Mouse (Mus musculus): ENCODE data around the gene Gm42957.

DNA sequence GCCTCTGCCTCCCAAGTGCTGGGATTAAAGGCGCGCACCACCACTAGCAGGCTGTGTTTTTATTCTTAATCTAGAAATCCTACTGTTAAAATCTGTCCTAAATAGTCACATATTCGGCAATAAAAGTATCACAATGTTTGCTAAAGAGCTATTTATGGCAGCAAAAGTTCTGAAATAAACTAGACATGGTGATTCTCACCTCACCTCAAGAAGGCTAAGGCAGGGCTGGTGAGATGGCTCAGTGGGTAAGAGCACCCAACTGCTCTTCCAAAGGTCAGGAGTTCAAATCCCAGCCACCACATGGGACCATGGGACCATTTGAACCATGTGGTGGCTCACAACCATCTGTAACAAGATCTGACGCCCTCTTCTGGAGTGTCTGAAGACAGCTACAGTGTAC is 44.6 kb upstream of the Gm42957 start:
- no peak for TF ChIP-seq CTCF (IDR thresholded peaks at IDR 0.05; ENCODE audit: low read depth)
- TF ChIP-seq EP300 (optimal IDR thresholded peaks at IDR 0.05) = no peak

All from stomach, postnatal 0 days (tissue).